Mouse (Mus musculus) hindbrain, postnatal 0 days (tissue): ENCODE data around the gene Hint1. TPM values are rescaled to one million over a fixed set of nuclear protein-coding genes. Genes with fewer than 3 reads are reported as not detected.
A peak's percentile ranks its signal among the peaks of the same experiment; 100 is the strongest.
"Not testable (repeated sequence)": the region's sequence is repeated elsewhere in the genome, so short reads cannot be mapped to it uniquely, and the experiment has no call there.

ENCODE experiments used
- ATAC-seq: fragments of 200-750 bp; cut with Nextera tagmentation; 2 replicates; pipeline ENCODE4 v1.8.0; 2017; ENCODE audit warnings: mild to moderate bottlenecking, moderate TSS enrichment, moderate library complexity
- DNase-seq: peaks from one replicate; pipeline ENCODE4 v3.0.0-alpha.2; 2015; ENCODE audit warnings: low spot score
- H3K27ac ChIP-seq: fragments of 300-500 bp; sonication (generic); 2 replicates; pipeline ENCODE4 v1.5.1; 2014; ENCODE audit warnings: mild to moderate bottlenecking
- H3K27me3 ChIP-seq: fragments of 300-500 bp; sonication (generic); 2 replicates; pipeline ENCODE4 v1.6.1; 2014; ENCODE audit warnings: low read length, mixed read lengths; ENCODE audit not compliant: insufficient read depth
- H3K36me3 ChIP-seq: fragments of 300-500 bp; sonication (generic); 2 replicates; pipeline ENCODE4 v1.6.1; 2014; ENCODE audit warnings: low read length, mixed read lengths; ENCODE audit not compliant: insufficient read depth
- H3K4me1 ChIP-seq: fragments of 300-500 bp; sonication (generic); 2 replicates; pipeline ENCODE4 v1.6.1; 2014; ENCODE audit warnings: antibody characterized with exemption, low read length, mixed read lengths; ENCODE audit not compliant: insufficient read depth
- H3K4me2 ChIP-seq: fragments of 300-500 bp; sonication (generic); 2 replicates; pipeline ENCODE4 v1.6.1; 2014; ENCODE audit warnings: low read depth, mild to moderate bottlenecking, low read length, moderate library complexity, mixed read lengths
- H3K4me3 ChIP-seq: fragments of 300-500 bp; sonication (generic); 2 replicates; pipeline ENCODE4 v1.5.1; 2014; ENCODE audit warnings: low read length
- H3K9ac ChIP-seq: fragments of 300-500 bp; sonication (generic); replicated peaks from 2 replicates; pipeline ENCODE4 v1.6.1; 2014; ENCODE audit warnings: mild to moderate bottlenecking, low read length, moderate library complexity, mixed read lengths
- H3K9me3 ChIP-seq: fragments of 300-500 bp; sonication (generic); 2 replicates; pipeline ENCODE4 v1.6.1; 2016; ENCODE audit warnings: low read length, mixed read lengths
- CTCF ChIP-seq: IDR thresholded peaks from 2 replicates; pipeline ENCODE4 v1.5.1; 2016; ENCODE audit warnings: antibody characterized with exemption, control low read depth, low read depth
- WGBS: fragments of 180-500 bp; shearing (Covaris S2); extraction: QIAGEN DNeasy Blood & Tissue Kit; methylation state at CpG from one replicate; pipeline ENCODE4 v1.1.7; 2014; 5-methylcytosine and 5-hydroxymethylcytosine counted together
- polyA plus RNA-seq: library from polyadenylated mRNA; unstranded; fragments of >200 nt; fragmentation: Nextera tagmentation; extraction: Ambion mirVana; gene quantifications from 2 replicates; pipeline ENCODE4 v1.2.1, GENCODE M21; 2015
- total RNA-seq: library from RNA; depleted of rRNA; stranded (reverse); fragments of >200 nt; gene quantifications from 2 replicates; pipeline ENCODE4 v1.2.3, GENCODE M21; 2014

Gene Hint1
- total and polyA plus RNA-seq, 2 experiments from 2014 or later: 521 to 1,077 TPM

DNA sequence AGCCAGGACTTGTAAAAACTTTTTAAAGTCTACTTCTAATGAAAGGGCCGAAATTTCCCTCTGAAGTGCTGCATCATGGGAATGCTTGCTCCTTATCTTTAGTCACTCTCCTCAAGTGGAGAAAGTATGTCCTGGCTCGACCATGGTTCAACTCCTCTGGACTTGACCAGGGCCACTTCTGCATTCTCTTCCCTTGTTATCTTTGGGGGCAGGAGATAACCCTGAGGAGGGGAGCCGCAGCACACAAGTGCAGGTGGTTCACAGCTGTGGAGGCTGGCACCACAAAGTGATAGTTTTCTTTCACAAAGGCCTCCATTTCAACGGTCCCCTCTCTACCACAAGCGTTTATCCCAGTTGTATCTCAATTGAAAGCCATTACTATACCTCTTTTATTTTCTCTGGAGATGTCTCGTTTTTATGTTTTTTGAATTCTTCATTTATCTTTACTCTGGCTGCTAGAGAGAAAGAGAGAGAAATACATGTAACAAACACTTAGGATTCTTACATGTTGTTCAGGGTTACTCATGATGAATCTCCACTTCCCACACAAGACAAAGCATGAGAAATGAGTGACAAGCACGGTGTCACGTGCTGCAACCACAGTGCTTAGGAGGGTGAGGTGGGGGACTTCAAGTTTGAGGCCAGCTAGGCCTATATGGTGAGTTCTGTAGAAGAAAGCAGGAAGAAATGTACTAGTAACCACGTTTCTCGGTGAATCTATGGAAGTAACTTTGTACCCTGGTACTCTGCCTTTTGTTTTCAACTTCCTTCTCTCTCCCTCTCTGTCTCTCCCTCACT is 16.0 kb upstream of the Hint1 start:
- DNase-seq (no peak), ATAC-seq (no peak)
- Histone ChIP-seq H3K36me3 (no peaks in the 10 kb centered on the region), H3K27me3 (no peaks in the 10 kb centered on the region), H3K4me2 (no peak overlapping the region), H3K9me3 (no peaks in the 10 kb centered on the region), H3K4me3 (no peak overlapping the region), H3K4me1 (no peaks in the 10 kb centered on the region), H3K27ac (no peak overlapping the region), H3K9ac (no peak overlapping the region)
- WGBS: 89% methylated on average over 10 of the region's 10 CpGs
- no peak for TF ChIP-seq CTCF

DNA sequence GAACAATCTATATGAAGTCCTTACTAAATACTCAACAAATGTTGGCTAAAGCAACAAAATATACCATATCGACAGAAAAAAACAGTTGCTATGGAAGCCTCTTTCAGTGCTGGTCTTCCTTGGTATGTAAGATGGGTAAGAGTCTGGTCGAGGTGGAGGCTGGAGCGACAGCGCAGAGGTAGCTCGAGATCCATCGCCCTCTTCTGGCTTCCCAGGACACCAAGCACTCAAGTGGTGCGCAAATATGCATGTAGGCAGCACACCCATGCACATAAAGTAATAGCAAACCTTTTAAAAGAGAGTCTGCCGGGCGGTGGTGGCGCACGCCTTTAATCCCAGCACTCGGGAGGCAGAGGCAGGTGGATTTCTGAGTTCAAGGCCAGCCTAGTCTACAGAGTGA is 14.5 kb upstream of the Hint1 start:
- no peaks in the 10 kb centered on the region for H3K4me1 ChIP-seq
- H3K27me3 ChIP-seq: no peaks in the 10 kb centered on the region
- H3K9ac ChIP-seq: no peak overlapping the region
- H3K36me3 ChIP-seq: no peaks in the 10 kb centered on the region
- no peak for TF ChIP-seq CTCF
- H3K4me2 ChIP-seq: no peak overlapping the region
- ATAC-seq (no peak), DNase-seq (no peak)
- H3K4me3 ChIP-seq: no peak overlapping the region
- WGBS: 91% methylated on average over 12 of the region's 12 CpGs
- H3K9me3 ChIP-seq: no peaks in the 10 kb centered on the region
- no peak overlapping the region for H3K27ac ChIP-seq

DNA sequence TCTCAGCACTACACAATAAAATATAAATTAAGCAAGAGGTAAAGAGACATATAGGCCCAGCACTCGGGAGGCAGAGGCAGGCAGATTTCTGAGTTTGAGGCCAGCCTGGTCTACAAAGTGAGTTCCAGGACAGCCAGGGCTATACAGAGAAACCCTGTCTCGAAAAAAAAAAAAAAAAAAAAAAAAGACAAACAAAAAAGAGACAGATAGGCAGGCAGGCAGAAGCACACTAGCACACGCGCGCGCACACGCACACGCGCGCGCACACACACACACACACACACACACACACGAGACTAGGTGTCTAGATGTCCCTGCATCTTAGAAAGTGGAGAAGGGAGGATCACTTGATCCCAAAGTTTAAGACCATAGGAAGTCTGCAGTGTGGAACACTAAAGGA is 7.3 kb upstream of the Hint1 start:
- 98% methylated on average over 11 of the region's 12 CpGs for WGBS
- not testable (repeated sequence) for H3K4me2 ChIP-seq, H3K27ac ChIP-seq, H3K4me1 ChIP-seq, H3K27me3 ChIP-seq, H3K9me3 ChIP-seq, DNase-seq, ATAC-seq, H3K4me3 ChIP-seq, H3K9ac ChIP-seq, H3K36me3 ChIP-seq

DNA sequence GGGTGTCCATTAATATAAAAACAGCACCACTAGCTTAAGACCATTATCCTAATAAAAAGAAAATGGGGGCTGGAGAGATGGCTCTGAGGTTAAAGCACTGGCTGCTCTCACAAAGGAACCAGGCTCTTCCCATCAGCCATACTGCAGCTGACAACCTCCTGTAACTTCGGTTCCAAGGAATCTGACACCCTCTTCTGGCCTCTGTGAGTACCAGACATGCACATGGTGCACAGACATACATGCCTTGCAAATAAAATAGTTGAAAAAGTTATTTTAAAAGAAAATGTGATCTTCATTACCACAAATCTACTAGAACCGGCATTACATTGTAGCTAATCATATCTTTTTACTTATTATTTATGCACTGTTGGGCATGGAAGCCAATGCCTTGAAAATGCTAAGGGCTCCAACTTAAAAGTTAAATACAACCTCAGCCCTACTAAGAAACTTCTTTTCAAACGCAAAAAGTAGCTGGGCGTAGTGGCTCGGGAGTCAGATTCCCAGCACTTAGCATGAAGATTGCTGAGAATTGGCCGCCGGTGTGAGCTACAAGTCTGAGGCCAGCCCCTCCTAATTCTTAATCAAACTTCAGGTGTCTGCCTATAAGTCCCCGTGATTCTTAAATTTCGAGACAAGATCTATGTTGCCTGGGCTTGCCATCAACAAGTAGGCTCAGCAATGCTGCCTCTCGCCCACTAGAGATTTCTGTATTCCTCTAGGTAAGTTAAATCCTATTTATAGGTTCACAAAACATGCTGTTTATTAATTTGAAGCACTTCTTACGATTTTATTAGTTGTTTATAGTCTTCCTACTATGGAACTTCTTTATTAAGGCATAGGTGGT is 6.6 kb upstream of the Hint1 start:
- Histone ChIP-seq H3K27me3 (no peaks in the 10 kb centered on the region), H3K27ac (peak overlapping the region; percentile 91), H3K9me3 (no peaks in the 10 kb centered on the region), H3K4me3 (peak overlapping the region; percentile 57), H3K4me1 (no peaks in the 10 kb centered on the region; the same call in 1 of the 2 replicates), H3K36me3 (no peaks in the 10 kb centered on the region), H3K4me2 (peak overlapping the region; percentile 90), H3K9ac (peak overlapping the region; percentile 70)
- ATAC-seq (no peak), DNase-seq (peak; percentile 61)
- WGBS: 21% methylated on average over 11 of the region's 11 CpGs
- peak; percentile 68 for TF ChIP-seq CTCF

DNA sequence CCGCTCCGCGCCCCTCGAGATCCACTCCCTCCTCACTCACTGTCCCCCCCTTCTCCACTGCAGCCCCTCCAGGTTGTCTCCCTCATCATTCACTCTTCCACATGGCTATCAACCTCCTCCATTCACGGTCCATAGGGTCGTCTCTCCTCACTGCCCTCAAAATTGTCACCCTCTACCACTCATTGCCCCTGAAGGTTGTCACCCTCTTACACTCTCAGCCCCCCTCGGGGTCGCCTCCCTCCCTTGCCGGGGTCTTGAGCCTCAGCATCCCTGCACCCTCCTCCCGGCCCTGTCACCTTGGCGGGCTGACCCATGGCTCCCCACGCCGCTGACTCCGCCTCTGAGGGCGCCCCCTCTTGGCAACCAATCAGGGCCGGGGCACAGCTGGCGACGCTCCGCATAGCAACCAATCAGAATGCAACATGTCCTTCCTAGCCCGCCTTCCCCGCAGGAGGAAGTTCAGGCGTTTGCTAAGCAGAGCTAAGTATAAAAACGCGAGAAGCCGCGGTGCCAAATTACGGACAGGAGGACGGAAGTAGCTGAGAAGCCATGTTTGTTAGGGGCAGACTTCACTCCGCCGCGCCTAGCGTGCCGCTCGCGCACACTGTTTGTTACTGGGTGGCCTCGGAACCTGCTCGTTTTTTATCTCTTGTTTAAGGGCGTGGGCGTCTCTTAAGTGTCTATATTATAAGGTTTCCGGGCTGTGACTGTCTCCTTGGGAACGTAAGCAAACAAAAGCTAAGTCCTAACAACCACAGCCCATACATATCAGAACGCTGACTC is 5.7 kb upstream of the Hint1 start, which contains the start of gene Lyrm7:
Lyrm7 (minus strand) TSS at position 661 of the 783 bp plus-strand sequence.
- Histone ChIP-seq H3K4me2 (peak within 1 kb of the TSS; percentile 90), H3K4me1 (no peaks in the 10 kb centered on the region; the same call in 1 of the 2 replicates), H3K4me3 (peak within 1 kb of the TSS; percentile 57), H3K27me3 (no peaks in the 10 kb centered on the region), H3K36me3 (no peaks in the 10 kb centered on the region), H3K9me3 (no peaks in the 10 kb centered on the region), H3K27ac (peak within 1 kb of the TSS; percentile 91), H3K9ac (peak within 1 kb of the TSS; percentile 70)
- ATAC-seq: peak; percentile 99
- WGBS: under 1% methylated on average over 42 of the region's 42 CpGs
- peak; percentile 99 for DNase-seq
- TF ChIP-seq CTCF: peak; percentile 47
